ENCODE assay signal across 8 mouse cellular contexts in genomic region chr15:79208758-79209439, GRCm38 (mm10). TPM values are rescaled to one million over a fixed set of nuclear protein-coding genes. Genes with fewer than 3 reads are reported as not detected.
DNase-seq lines count a peak whose midpoint lies in the region; ATAC-seq and TF ChIP-seq lines count a peak whose summit lies in the region.

No protein-coding gene starts in this region.

- no peak for TF ChIP-seq POLR2A in liver, adult 2 months (IDR thresholded peaks at IDR 0.05; ENCODE audit: extremely low read depth, insufficient read depth, low read length)
- TF ChIP-seq POLR2A in bone marrow, adult 2 months (IDR thresholded peaks at IDR 0.05; ENCODE audit: borderline replicate concordance, control insufficient read depth, low read depth, low read length), result peak; percentile 64; the same call in 1 of the 2 replicates

- TF ChIP-seq CTCF in liver, adult 2 months (IDR thresholded peaks at IDR 0.05; ENCODE audit: low read depth, low read length), result no peak
- TF ChIP-seq CTCF in bone marrow, adult 2 months (IDR thresholded peaks at IDR 0.05; ENCODE audit: control insufficient read depth, insufficient read depth, low read length), result no peak

- no peaks in the 10 kb centered on the region for H3K36me3 ChIP-seq in liver, adult 2 months (ENCODE audit: control insufficient read depth, insufficient read depth, low read length)
- no peaks in the 10 kb centered on the region for H3K36me3 ChIP-seq in hindbrain, embryonic 12.5 days

- H3K4me1 ChIP-seq in liver, adult 2 months (ENCODE audit: control insufficient read depth, insufficient read depth, low read length), result no peaks in the 10 kb centered on the region
- no peaks in the 10 kb centered on the region for H3K4me1 ChIP-seq in bone marrow, adult 2 months (ENCODE audit: control insufficient read depth, insufficient read depth, low read length)
- H3K4me1 ChIP-seq in hindbrain, embryonic 12.5 days, result 0 out of 2 replicates have a peak, but pooled peaks cover 9% of the 10 kb centered on the region

- peak; percentile 96 for ATAC-seq in megakaryocyte progenitor cell, adult 5-6 weeks (replicated peaks; ENCODE audit: poor library complexity)
- ATAC-seq in hindbrain, embryonic 12.5 days (ENCODE audit: low FRiP score), result no peak

- H3K9me3 ChIP-seq in hindbrain, embryonic 12.5 days (replicated peaks), result no peaks in the 10 kb centered on the region

- H3K79me2 ChIP-seq in liver, adult 2 months (ENCODE audit: control insufficient read depth, insufficient read depth, low read length), result no peaks in the 10 kb centered on the region

- no peaks in the 10 kb centered on the region for H3K27me3 ChIP-seq in liver, adult 2 months (ENCODE audit: control insufficient read depth, insufficient read depth, low read length)
- no peaks in the 10 kb centered on the region for H3K27me3 ChIP-seq in hindbrain, embryonic 12.5 days

- WGBS in liver, adult 2 months, result 84% methylated on average over 27 of the region's 27 CpGs
- WGBS in bone marrow, adult 2 months, result 28% methylated on average over 27 of the region's 27 CpGs
- 78% methylated on average over 27 of the region's 27 CpGs for WGBS in hindbrain, embryonic 12.5 days

- no peak overlapping the region for H3K27ac ChIP-seq in liver, adult 2 months (replicated peaks; ENCODE audit: insufficient read depth, low read depth, low read length)
- peak overlapping the region; percentile 41; the same call in 1 of the 2 replicates for H3K27ac ChIP-seq in bone marrow, adult 2 months (ENCODE audit: control insufficient read depth, insufficient read depth, low read depth, low read length, poor library complexity)
- H3K27ac ChIP-seq in hindbrain, embryonic 12.5 days, result no peak overlapping the region

- H3K9ac ChIP-seq in liver, adult 2 months (ENCODE audit: low read depth, low read length), result no peak overlapping the region
- no peak overlapping the region for H3K9ac ChIP-seq in hindbrain, embryonic 12.5 days

- intact Hi-C loops in left cerebral cortex, postnatal 36 days (cut with DNase I), result no loop called here

- DNase-seq in liver, adult 2 months (ENCODE audit: extremely low read depth, low read depth, low spot score), result no peak
- no peak for DNase-seq in liver
- DNase-seq in kidney, adult 8-10 months, result peak; percentile 63
- no peak for DNase-seq in ovary, postnatal 36 days (ENCODE audit: low spot score)
- no peak for DNase-seq in left cerebral cortex, postnatal 36 days (ENCODE audit: low spot score in 2 of 2)

- no peak overlapping the region for H3K4me2 ChIP-seq in hindbrain, embryonic 12.5 days (replicated peaks)

- peak overlapping the region; percentile 35; the same call in 1 of the 2 replicates for H3K4me3 ChIP-seq in liver, adult 2 months (ENCODE audit: insufficient read depth, low read depth, low read length)
- peak overlapping the region; percentile 45 for H3K4me3 ChIP-seq in bone marrow, adult 2 months (replicated peaks; ENCODE audit: control insufficient read depth, low read depth, low read length)
- H3K4me3 ChIP-seq in hindbrain, embryonic 12.5 days, result no peak overlapping the region

RNA-seq across cellular contexts. Expression of gene Pick1, which starts 20.1 kb away (rescaled TPM):
- 12.4 and 12.8 TPM in 2 replicates for total RNA-seq in liver, adult 2 months (2014; rRNA removed)
- polyA plus RNA-seq in liver, adult 2 months (2012; rRNA removed), result 15.4 and 18.5 TPM in 2 replicates
- polyA plus RNA-seq in bone marrow, adult 2 months (2011; ENCODE audit: insufficient read depth, insufficient read length, low replicate concordance, missing spikeins), result 6.2 and 13.6 TPM in 2 replicates
- 4.1 and 8.3 TPM in 2 replicates for total RNA-seq in megakaryocyte progenitor cell, adult 5-6 weeks (2015)
- total RNA-seq in megakaryocyte progenitor cell, adult 5-6 weeks (2017), result 8.8 and 9.0 TPM in 2 replicates
- 10 to 100 TPM; 48.9 to 50.4 TPM for total RNA-seq in left cerebral cortex, postnatal 36 days (2021)
- polyA plus RNA-seq in hindbrain, embryonic 12.5 days (2016; fragmentation: Nextera tagmentation; extraction: Ambion mirVana), result 67.1 and 72.6 TPM in 2 replicates

RNA-seq across cellular contexts. Expression of gene Gm49486, which starts 20.3 kb away (rescaled TPM):
- total RNA-seq in liver, adult 2 months (2014; rRNA removed), result not detected in 2 replicates
- not detected in 2 replicates for polyA plus RNA-seq in liver, adult 2 months (2012; rRNA removed)
- polyA plus RNA-seq in bone marrow, adult 2 months (2011; ENCODE audit: insufficient read depth, insufficient read length, low replicate concordance, missing spikeins), result not detected in 2 replicates
- 0.22 and 0.46 TPM in 2 replicates for total RNA-seq in megakaryocyte progenitor cell, adult 5-6 weeks (2015)
- not detected in 2 replicates for total RNA-seq in megakaryocyte progenitor cell, adult 5-6 weeks (2017)
- 1 to 10 TPM in 1 of 2 experiments, under 1 TPM in 1; 0.20 to 1.2 TPM for total RNA-seq in left cerebral cortex, postnatal 36 days (2021)
- polyA plus RNA-seq in hindbrain, embryonic 12.5 days (2016; fragmentation: Nextera tagmentation; extraction: Ambion mirVana), result 1.0 TPM in 2 replicates

RNA-seq across cellular contexts. Expression of gene Sox10, which starts 43.9 kb away (rescaled TPM):
- total RNA-seq in liver, adult 2 months (2014; rRNA removed), result not detected in 2 replicates
- 0.06 TPM in 1 of 2 replicates, not detected in the other for polyA plus RNA-seq in liver, adult 2 months (2012; rRNA removed)
- not detected in 2 replicates for polyA plus RNA-seq in bone marrow, adult 2 months (2011; ENCODE audit: insufficient read depth, insufficient read length, low replicate concordance, missing spikeins)
- total RNA-seq in megakaryocyte progenitor cell, adult 5-6 weeks (2015), result not detected in 2 replicates
- total RNA-seq in megakaryocyte progenitor cell, adult 5-6 weeks (2017), result not detected in 2 replicates
- 10 to 100 TPM; 29.2 to 29.8 TPM for total RNA-seq in left cerebral cortex, postnatal 36 days (2021)
- polyA plus RNA-seq in hindbrain, embryonic 12.5 days (2016; fragmentation: Nextera tagmentation; extraction: Ambion mirVana), result 12.4 and 19.5 TPM in 2 replicates

RNA-seq across cellular contexts. Expression of gene Slc16a8, which starts 45.7 kb away (rescaled TPM):
- not detected in 2 replicates for total RNA-seq in liver, adult 2 months (2014; rRNA removed)
- polyA plus RNA-seq in liver, adult 2 months (2012; rRNA removed), result not detected in 2 replicates
- not detected in 2 replicates for polyA plus RNA-seq in bone marrow, adult 2 months (2011; ENCODE audit: insufficient read depth, insufficient read length, low replicate concordance, missing spikeins)
- total RNA-seq in megakaryocyte progenitor cell, adult 5-6 weeks (2015), result not detected in 2 replicates
- not detected in 2 replicates for total RNA-seq in megakaryocyte progenitor cell, adult 5-6 weeks (2017)
- under 1 TPM in 1 of 2 experiments, not detected in 1; 0.17 TPM for total RNA-seq in left cerebral cortex, postnatal 36 days (2021)
- polyA plus RNA-seq in hindbrain, embryonic 12.5 days (2016; fragmentation: Nextera tagmentation; extraction: Ambion mirVana), result 0.36 and 0.66 TPM in 2 replicates

Comparison
In these comparisons a context has a peak if more than half of its experiments do, and no peak if none do; other contexts are left out.
1. DNase-seq: peak in kidney, adult 8-10 months (2 of 2); none in liver, adult 2 months (single experiment), liver (single experiment), ovary, postnatal 36 days (single experiment) and left cerebral cortex, postnatal 36 days (0 of 2).
2. RNA of gene Sox10, which starts 43.9 kb away (total RNA-seq): 29.2 to 29.8 TPM in left cerebral cortex, postnatal 36 days; not detected in liver, adult 2 months and not detected in megakaryocyte progenitor cell, adult 5-6 weeks; every median in the first group is over 10 times any median in the second.